In the genomic region with DNA sequence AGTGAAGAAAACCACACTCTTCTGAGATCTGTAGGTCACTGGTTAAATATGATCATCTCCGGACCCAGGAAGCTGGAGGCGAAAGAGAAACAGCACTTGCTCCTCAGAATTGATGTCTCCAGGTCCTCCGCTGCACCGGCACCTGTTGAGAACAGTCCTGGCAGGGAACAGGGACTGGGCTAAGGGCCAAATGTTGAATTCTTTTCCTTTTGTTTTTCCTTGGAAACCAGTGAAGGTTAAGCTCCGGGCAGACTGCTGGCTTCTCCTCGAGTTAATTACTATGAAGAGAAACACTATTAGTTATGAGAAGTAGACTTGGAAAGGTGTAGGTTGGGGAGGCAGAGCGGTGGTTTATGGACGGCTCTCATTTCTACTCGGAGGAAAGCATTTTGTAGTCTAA, we compare ENCODE assay signal across 13 mouse cellular contexts.
DNase-seq lines count a peak whose midpoint lies in the region; ATAC-seq and TF ChIP-seq lines count a peak whose summit lies in the region.
"Had no signal": no experiment of that assay in that cellular context is flagged by ENCODE, and none has a peak within 500 bp of the region (broad histone marks: within the 10 kb centered on the region; RNA-seq: fewer than 3 reads in every experiment).

No protein-coding gene starts in this region.

- H3K27me3 ChIP-seq in embryonic facial prominence, embryonic 14.5 days (replicated peaks; ENCODE audit: control insufficient read depth, insufficient read depth, low read length) = no peaks in the 10 kb centered on the region
- H3K27me3 ChIP-seq in embryonic facial prominence, embryonic 10.5 days (replicated peaks; ENCODE audit: low read depth, poor library complexity, severe bottlenecking) = peaks cover 23% of the 10 kb centered on the region
- H3K27me3 ChIP-seq in limb, embryonic 13.5 days = peaks cover 12% of the 10 kb centered on the region; the same call in 1 of the 2 replicates
- H3K27me3 ChIP-seq in limb, embryonic 10.5 days (ENCODE audit: low read depth, poor library complexity, severe bottlenecking) = peaks cover 20% of the 10 kb centered on the region
- no peaks in the 10 kb centered on the region for H3K27me3 ChIP-seq in liver, postnatal 0 days (ENCODE audit: insufficient read depth, low read length)
- H3K27me3 ChIP-seq: neural tube, embryonic 12.5 days; stomach, embryonic 15.5 days had no signal

- H3K36me3 ChIP-seq in embryonic facial prominence, embryonic 14.5 days (ENCODE audit: control insufficient read depth, insufficient read depth, low read length) = no peaks in the 10 kb centered on the region
- no peaks in the 10 kb centered on the region for H3K36me3 ChIP-seq in embryonic facial prominence, embryonic 10.5 days (replicated peaks)
- no peaks in the 10 kb centered on the region for H3K36me3 ChIP-seq in limb, embryonic 13.5 days
- H3K36me3 ChIP-seq in limb, embryonic 10.5 days = no peaks in the 10 kb centered on the region
- no peaks in the 10 kb centered on the region for H3K36me3 ChIP-seq in liver, postnatal 0 days (replicated peaks; ENCODE audit: insufficient read depth, low read length)
- H3K36me3 ChIP-seq: midbrain, embryonic 13.5 days; neural tube, embryonic 12.5 days; stomach, embryonic 15.5 days had no signal

- no peak overlapping the region for H3K4me3 ChIP-seq in embryonic facial prominence, embryonic 14.5 days (ENCODE audit: low read depth, low read length)
- H3K4me3 ChIP-seq in embryonic facial prominence, embryonic 10.5 days = no peak overlapping the region
- no peak overlapping the region for H3K4me3 ChIP-seq in limb, embryonic 13.5 days
- H3K4me3 ChIP-seq in limb, embryonic 10.5 days = no peak overlapping the region
- no peak overlapping the region for H3K4me3 ChIP-seq in liver, postnatal 0 days (ENCODE audit: low read depth, low read length)
- H3K4me3 ChIP-seq: midbrain, embryonic 13.5 days; neural tube, embryonic 12.5 days; stomach, embryonic 15.5 days had no signal

- no peak overlapping the region for H3K27ac ChIP-seq in embryonic facial prominence, embryonic 14.5 days (replicated peaks; ENCODE audit: low read depth, low read length)
- no peak overlapping the region for H3K27ac ChIP-seq in embryonic facial prominence, embryonic 10.5 days (replicated peaks)
- no peak overlapping the region for H3K27ac ChIP-seq in limb, embryonic 13.5 days
- no peak overlapping the region for H3K27ac ChIP-seq in limb, embryonic 10.5 days
- H3K27ac ChIP-seq in liver, postnatal 0 days (ENCODE audit: low read depth) = no peak overlapping the region
- H3K27ac ChIP-seq: midbrain, embryonic 13.5 days; neural tube, embryonic 12.5 days; stomach, embryonic 15.5 days had no signal

- no peak overlapping the region for H3K9ac ChIP-seq in embryonic facial prominence, embryonic 14.5 days (ENCODE audit: low read depth, low read length)
- no peak overlapping the region for H3K9ac ChIP-seq in limb, embryonic 13.5 days
- no peak overlapping the region for H3K9ac ChIP-seq in liver, postnatal 0 days (replicated peaks)
- H3K9ac ChIP-seq: midbrain, embryonic 13.5 days; neural tube, embryonic 12.5 days; stomach, embryonic 15.5 days had no signal

- 0 out of 2 replicates have a peak, but pooled peaks have one; percentile 62 for ATAC-seq in embryonic facial prominence, embryonic 14.5 days (ENCODE audit: low read depth)
- ATAC-seq in limb, embryonic 13.5 days (ENCODE audit: low FRiP score, low read depth) = no peak
- no peak for ATAC-seq in liver, postnatal 0 days
- ATAC-seq: midbrain, embryonic 13.5 days had no signal

- no peak overlapping the region for H3K4me2 ChIP-seq in embryonic facial prominence, embryonic 14.5 days (ENCODE audit: low read depth, low read length)
- peak overlapping the region; percentile 30 for H3K4me2 ChIP-seq in limb, embryonic 13.5 days (replicated peaks)
- no peak overlapping the region for H3K4me2 ChIP-seq in liver, postnatal 0 days (ENCODE audit: low read depth, low read length)
- H3K4me2 ChIP-seq: midbrain, embryonic 13.5 days; neural tube, embryonic 12.5 days; stomach, embryonic 15.5 days had no signal

- DNase-seq in embryonic facial prominence, embryonic 14.5 days (ENCODE audit: low spot score) = peak; percentile 71
- DNase-seq in embryonic facial prominence, embryonic 10.5 days (ENCODE audit: low spot score) = no peak
- no peak for DNase-seq in limb, embryonic 10.5 days (ENCODE audit: low spot score)
- DNase-seq in cerebellum, adult 18-20 months = peak; percentile 40 to 42
- peak; percentile 46 for DNase-seq in kidney, postnatal 10 days
- no peak for DNase-seq in liver, postnatal 0 days
- no peak for DNase-seq in spleen, postnatal 14 days (ENCODE audit: low spot score in 2 of 2)
- DNase-seq: lung, postnatal 10 days; thymus, postnatal 4 days had no signal

- TF ChIP-seq EP300 in liver, postnatal 0 days (IDR thresholded peaks at IDR 0.05; ENCODE audit: low read depth) = no peak

- no peak for TF ChIP-seq CTCF in liver, postnatal 0 days (IDR thresholded peaks at IDR 0.05; ENCODE audit: low read depth)

- WGBS in embryonic facial prominence, embryonic 14.5 days = 50% methylated on average over 9 of the region's 9 CpGs
- WGBS in embryonic facial prominence, embryonic 10.5 days = 82% methylated on average over 9 of the region's 9 CpGs
- 42% methylated on average over 9 of the region's 9 CpGs for WGBS in limb, embryonic 13.5 days
- 87% methylated on average over 9 of the region's 9 CpGs for WGBS in limb, embryonic 10.5 days
- WGBS in liver, postnatal 0 days (ENCODE audit: insufficient replicate concordance) = 74% methylated on average over 9 of the region's 9 CpGs

- peaks cover 7% of the 10 kb centered on the region; the same call in 1 of the 2 replicates for H3K4me1 ChIP-seq in embryonic facial prominence, embryonic 14.5 days (ENCODE audit: control insufficient read depth, insufficient read depth, low read length)
- H3K4me1 ChIP-seq in embryonic facial prominence, embryonic 10.5 days = peaks cover 25% of the 10 kb centered on the region
- H3K4me1 ChIP-seq in limb, embryonic 13.5 days = peaks cover 26% of the 10 kb centered on the region
- peaks cover 22% of the 10 kb centered on the region for H3K4me1 ChIP-seq in limb, embryonic 10.5 days
- no peaks in the 10 kb centered on the region for H3K4me1 ChIP-seq in liver, postnatal 0 days (ENCODE audit: insufficient read depth)
- H3K4me1 ChIP-seq: stomach, embryonic 15.5 days had no signal

- no peaks in the 10 kb centered on the region for H3K9me3 ChIP-seq in embryonic facial prominence, embryonic 14.5 days (ENCODE audit: control insufficient read depth, low read length)
- no peaks in the 10 kb centered on the region for H3K9me3 ChIP-seq in embryonic facial prominence, embryonic 10.5 days
- H3K9me3 ChIP-seq in limb, embryonic 13.5 days = no peaks in the 10 kb centered on the region
- H3K9me3 ChIP-seq in limb, embryonic 10.5 days (replicated peaks) = no peaks in the 10 kb centered on the region
- no peaks in the 10 kb centered on the region for H3K9me3 ChIP-seq in liver, postnatal 0 days (ENCODE audit: low read length)
- H3K9me3 ChIP-seq: midbrain, embryonic 13.5 days; neural tube, embryonic 12.5 days; stomach, embryonic 15.5 days had no signal

Comparison
In these comparisons a context has a peak if more than half of its experiments do, and no peak if none do; other contexts are left out.
1. DNase-seq: peak in embryonic facial prominence, embryonic 14.5 days (single experiment), cerebellum, adult 18-20 months (2 of 2) and kidney, postnatal 10 days (single experiment); none in embryonic facial prominence, embryonic 10.5 days (single experiment), limb, embryonic 10.5 days (single experiment), liver, postnatal 0 days (single experiment) and spleen, postnatal 14 days (0 of 2).